Mouse (Mus musculus) MEL (cell line): ENCODE results near the gene Fndc3b. TPM values are rescaled to one million over a fixed set of nuclear protein-coding genes. Genes with fewer than 3 reads are reported as not detected.

Experiments used
- DNase-seq: peaks from one replicate; pipeline ENCODE4 v3.0.0; 2011; ENCODE audit warnings: low read depth, low spot score
- H3K27ac ChIP-seq: 2 replicates; pipeline ENCODE4 v1.5.1; 2012; ENCODE audit warnings: low read depth, mild to moderate bottlenecking, control low read depth, low read length, moderate library complexity; ENCODE audit not compliant: control insufficient read depth
- H3K27me3 ChIP-seq, 2 experiments: fragments of 150-350 bp in 1 of 2; sonication (generic) in 1 of 2; 2 replicates each; pipeline ENCODE4 v1.6.1; 2012; ENCODE audit warnings: low read length in 2 of 2, mild to moderate bottlenecking in 2 of 2, improper control_type of control experiment in 1 of 2, moderate library complexity in 1 of 2; ENCODE audit not compliant: insufficient read depth in 2 of 2, control insufficient read depth in 1 of 2
- H3K36me3 ChIP-seq, 2 experiments: 2 replicates each; pipeline ENCODE4 v1.6.1; 2012 to 2014; ENCODE audit warnings: low read length in 2 of 2, improper control_type of control experiment in 1 of 2, inconsistent platforms in 1 of 2, mild to moderate bottlenecking in 1 of 2; ENCODE audit not compliant: insufficient read depth in 2 of 2, control insufficient read depth in 1 of 2
- H3K4me1 ChIP-seq, 2 experiments: fragments of 150-350 bp in 1 of 2; sonication (generic) in 1 of 2; 2 replicates each; pipeline ENCODE4 v1.6.1; 2012; ENCODE audit warnings: low read length in 2 of 2, improper control_type of control experiment in 1 of 2, mild to moderate bottlenecking in 1 of 2; ENCODE audit not compliant: insufficient read depth in 2 of 2, control insufficient read depth in 1 of 2
- H3K4me3 ChIP-seq, 2 experiments: fragments of 150-350 bp in 1 of 2; sonication (generic) in 1 of 2; 2 replicates each; pipeline ENCODE4 v1.5.1; 2012; ENCODE audit warnings: low read depth in 2 of 2, low read length in 2 of 2, mild to moderate bottlenecking in 2 of 2, moderate library complexity in 2 of 2, control low read depth in 1 of 2, improper control_type of control experiment in 1 of 2; ENCODE audit not compliant: control insufficient read depth in 1 of 2, insufficient read depth in 1 of 2
- H3K79me2 ChIP-seq: 2 replicates; pipeline ENCODE4 v1.6.1; 2012; ENCODE audit warnings: mild to moderate bottlenecking, low read length, moderate library complexity; ENCODE audit not compliant: control insufficient read depth, poor library complexity, insufficient read depth
- H3K9ac ChIP-seq: 2 replicates; pipeline ENCODE4 v1.6.1; 2012; ENCODE audit warnings: low read depth, mild to moderate bottlenecking, control low read depth, low read length, moderate library complexity; ENCODE audit not compliant: control insufficient read depth, poor library complexity, severe bottlenecking
- H3K9me3 ChIP-seq: fragments of 150-350 bp; sonication (generic); replicated peaks from 2 replicates; pipeline ENCODE4 v1.6.1; 2012; ENCODE audit warnings: mild to moderate bottlenecking, low read length, improper control_type of control experiment, moderate library complexity; ENCODE audit not compliant: insufficient read depth
- BHLHE40 ChIP-seq: IDR thresholded peaks from 2 replicates; pipeline ENCODE4 v1.6.1; 2012; ENCODE audit warnings: low read depth, mild to moderate bottlenecking, inconsistent platforms, low read length, improper control_type of control experiment, borderline replicate concordance
- CHD1 ChIP-seq: IDR thresholded peaks from 2 replicates; pipeline ENCODE4 v1.6.1; 2012; ENCODE audit warnings: low read depth, mild to moderate bottlenecking, inconsistent platforms, low read length, improper control_type of control experiment
- CHD2 ChIP-seq: IDR thresholded peaks from 2 replicates; pipeline ENCODE4 v1.6.1; 2011; ENCODE audit warnings: low read length, improper control_type of control experiment
- E2F4 ChIP-seq: IDR thresholded peaks from 2 replicates; pipeline ENCODE4 v1.6.1; 2011; ENCODE audit warnings: low read depth, low read length, improper control_type of control experiment, borderline replicate concordance
- EP300 ChIP-seq, 2 experiments: IDR thresholded peaks; 2 replicates each; pipeline ENCODE4 v1.6.1; 2011; ENCODE audit warnings: improper control_type of control experiment in 2 of 2, low read length in 2 of 2, low read depth in 1 of 2, mild to moderate bottlenecking in 1 of 2
- ETS1 ChIP-seq: IDR thresholded peaks from 2 replicates; pipeline ENCODE4 v1.6.1; 2012; ENCODE audit warnings: low read depth, mild to moderate bottlenecking, inconsistent platforms, low read length, improper control_type of control experiment, moderate library complexity
- GABPA ChIP-seq: IDR thresholded peaks from 2 replicates; pipeline ENCODE4 v1.6.1; 2012; ENCODE audit warnings: low read depth, mild to moderate bottlenecking, inconsistent platforms, low read length, improper control_type of control experiment, moderate library complexity
- JUND ChIP-seq: IDR thresholded peaks from 2 replicates; pipeline ENCODE4 v1.6.1; 2011; ENCODE audit warnings: low read depth, mild to moderate bottlenecking, improper control_type of control experiment, low read length
- KAT2A ChIP-seq: conservative IDR thresholded peaks from 2 replicates; pipeline ENCODE4 v1.6.1; 2012; ENCODE audit warnings: low read depth, low read length, improper control_type of control experiment, inconsistent platforms
- MAFK ChIP-seq: IDR thresholded peaks from 2 replicates; pipeline ENCODE4 v1.6.1; 2011; ENCODE audit warnings: low read depth, mild to moderate bottlenecking, low read length, improper control_type of control experiment, borderline replicate concordance
- MEF2A ChIP-seq: IDR thresholded peaks from 2 replicates; pipeline ENCODE4 v1.6.1; 2014; ENCODE audit warnings: low read depth, mild to moderate bottlenecking, inconsistent platforms, low read length, improper control_type of control experiment; ENCODE audit not compliant: poor library complexity, insufficient replicate concordance, severe bottlenecking; ENCODE audit errors: extremely low read depth
- MYC ChIP-seq: IDR thresholded peaks from 2 replicates; pipeline ENCODE4 v1.6.1; 2011; ENCODE audit warnings: low read depth, mild to moderate bottlenecking, low read length, improper control_type of control experiment, moderate library complexity
- POLR2A ChIP-seq, 2 experiments: IDR thresholded peaks; 2 replicates each; pipeline ENCODE4 v1.6.1; 2011 to 2012; ENCODE audit warnings: low read length in 2 of 2, mild to moderate bottlenecking in 2 of 2, control low read depth in 1 of 2, improper control_type of control experiment in 1 of 2, low read depth in 1 of 2, moderate library complexity in 1 of 2; ENCODE audit not compliant: control insufficient read depth in 1 of 2, insufficient read depth in 1 of 2, poor library complexity in 1 of 2
- POLR2AphosphoS2 ChIP-seq: IDR thresholded peaks from 2 replicates; pipeline ENCODE4 v1.6.1; 2011; ENCODE audit warnings: low read length, improper control_type of control experiment
- POLR2AphosphoS5 ChIP-seq: IDR thresholded peaks from 2 replicates; pipeline ENCODE4 v1.6.1; 2012; ENCODE audit warnings: low read depth, borderline replicate concordance, mild to moderate bottlenecking, inconsistent platforms, low read length, moderate library complexity, mixed read lengths
- RAD21 ChIP-seq: IDR thresholded peaks from 2 replicates; pipeline ENCODE4 v1.6.1; 2011; ENCODE audit warnings: mild to moderate bottlenecking, low read depth, low read length, improper control_type of control experiment
- SIN3A ChIP-seq: IDR thresholded peaks from 2 replicates; pipeline ENCODE4 v1.6.1; 2012; ENCODE audit warnings: low read length, improper control_type of control experiment, inconsistent platforms
- SMC3 ChIP-seq: IDR thresholded peaks from 2 replicates; pipeline ENCODE4 v1.6.1; 2011; ENCODE audit warnings: low read depth, low read length, improper control_type of control experiment
- TCF12 ChIP-seq: IDR thresholded peaks from 2 replicates; pipeline ENCODE4 v1.6.1; 2014; ENCODE audit warnings: low read depth, mild to moderate bottlenecking, inconsistent platforms, low read length, improper control_type of control experiment, moderate library complexity
- ZC3H11A ChIP-seq: IDR thresholded peaks from 2 replicates; pipeline ENCODE4 v1.6.1; 2012; ENCODE audit warnings: low read depth, mild to moderate bottlenecking, inconsistent platforms, low read length, improper control_type of control experiment
- ZMIZ1 ChIP-seq: IDR thresholded peaks from 2 replicates; pipeline ENCODE4 v1.6.1; 2012; ENCODE audit warnings: low read depth, mild to moderate bottlenecking, inconsistent platforms, low read length, improper control_type of control experiment, moderate library complexity
- ZNF384 ChIP-seq: IDR thresholded peaks from 2 replicates; pipeline ENCODE4 v1.6.1; 2012; ENCODE audit warnings: low read depth, mild to moderate bottlenecking, inconsistent platforms, low read length, improper control_type of control experiment
- polyA plus RNA-seq, 2 experiments: library from polyadenylated mRNA; stranded (reverse) in 1 of 2; unstranded in 1 of 2; fragments of >175 nt in 1 of 2; fragments of >200 nt in 1 of 2; gene quantifications; 2 replicates each; pipeline versions ENCODE4 v1.2.1 to v1.2.4; 2012; ENCODE audit warnings: low replicate concordance in 2 of 2, low read depth in 1 of 2; ENCODE audit not compliant: insufficient read length in 2 of 2, insufficient read depth in 1 of 2, missing spikeins in 1 of 2
- total RNA-seq: library from RNA; depleted of rRNA; stranded (reverse); fragments of 300-350 nt; gene quantifications from 2 replicates; pipeline ENCODE4 v1.2.3, GENCODE M21; 2012

Gene Fndc3b
- total and polyA plus RNA-seq, 3 experiments: not detected

DNA sequence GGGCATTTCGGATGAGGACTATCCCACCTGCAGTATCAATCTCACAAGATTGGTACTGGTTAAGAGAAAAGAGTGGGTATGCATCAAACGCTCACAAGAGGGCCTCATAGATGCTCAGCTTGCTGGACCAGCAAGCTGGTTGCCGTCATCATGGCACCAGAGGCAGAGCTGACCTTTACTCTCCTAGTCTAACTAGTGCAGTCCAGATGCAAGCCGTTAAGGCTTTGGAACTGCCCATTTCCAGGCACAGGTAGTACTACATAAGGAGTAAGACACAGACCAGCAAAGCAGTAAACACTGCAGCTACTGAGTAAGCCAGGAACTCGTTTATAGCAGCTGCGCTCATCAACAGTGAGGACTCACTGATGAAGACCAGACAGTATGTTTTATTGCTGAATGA lies 138.8 kb downstream of the Fndc3b start:
- H3K9ac ChIP-seq: no peak overlapping the region

DNA sequence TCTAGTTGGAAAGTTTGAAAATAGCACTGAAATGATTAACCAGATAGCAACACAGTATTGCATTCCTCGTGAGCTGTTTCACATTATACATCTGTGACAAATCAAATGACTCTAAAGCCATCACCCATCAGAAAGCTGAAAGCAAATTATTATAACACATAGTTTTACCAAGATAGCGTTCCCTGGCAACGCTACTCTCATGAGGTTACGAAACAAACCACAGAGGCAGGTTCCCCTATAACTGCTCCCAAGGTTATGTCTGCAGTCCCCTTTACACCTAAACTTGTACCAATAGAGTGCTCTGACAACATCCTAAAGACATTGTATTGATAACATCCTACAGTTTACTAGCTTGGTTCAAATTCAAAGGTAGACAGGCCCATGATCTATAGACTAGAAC lies 145.8 kb downstream of the Fndc3b start:
- TF ChIP-seq ZC3H11A (no peak), MEF2A (no peak), SMC3 (no peak), BHLHE40 (no peak), RAD21 (no peak), E2F4 (no peak), POLR2AphosphoS5 (no peak), JUND (no peak), SIN3A (no peak), GABPA (no peak)
- H3K27me3 ChIP-seq: no peaks in the 10 kb centered on the region; a peak in 1 of 4 replicates
- DNase-seq: no peak
- H3K36me3 ChIP-seq: no peaks in the 10 kb centered on the region
- no peaks in the 10 kb centered on the region for H3K9me3 ChIP-seq
- no peak overlapping the region for H3K27ac ChIP-seq
- H3K4me3 ChIP-seq: no peak overlapping the region
- H3K9ac ChIP-seq: no peak overlapping the region
- H3K79me2 ChIP-seq: no peaks in the 10 kb centered on the region
- H3K4me1 ChIP-seq: no peaks in the 10 kb centered on the region

More for the DNA sequence above, 138.8 kb downstream of the Fndc3b start:
- no peak overlapping the region for H3K27ac ChIP-seq
- DNase-seq: no peak
- no peaks in the 10 kb centered on the region for H3K9me3 ChIP-seq
- H3K79me2 ChIP-seq: no peaks in the 10 kb centered on the region
- H3K4me1 ChIP-seq: no peaks in the 10 kb centered on the region
- H3K36me3 ChIP-seq: no peaks in the 10 kb centered on the region
- H3K27me3 ChIP-seq: no peaks in the 10 kb centered on the region
- H3K4me3 ChIP-seq: no peak overlapping the region
- TF ChIP-seq POLR2AphosphoS2 (no peak), CHD1 (no peak), POLR2A (IDR thresholded peaks at IDR 0.05; ENCODE audit: control insufficient read depth in 1 of 2, insufficient read depth in 1 of 2, low read depth in 1 of 2, low read length in 2 of 2, poor library complexity in 1 of 2) (no peak), ZMIZ1 (no peak), E2F4 (no peak), MYC (no peak), CHD2 (no peak), MAFK (no peak), ZC3H11A (no peak), ZNF384 (no peak), KAT2A (no peak), GABPA (no peak), BHLHE40 (no peak), POLR2AphosphoS5 (no peak), TCF12 (no peak), ETS1 (no peak), EP300 (IDR thresholded peaks at IDR 0.05; ENCODE audit: low read depth in 1 of 2, low read length in 2 of 2) (no peak)
